Mouse (Mus musculus): ENCODE data around the gene S1pr4. TPM values are rescaled to one million over a fixed set of nuclear protein-coding genes. Genes with fewer than 3 reads are reported as not detected.
A peak's percentile ranks its signal among the peaks of the same experiment; 100 is the strongest.

The S1pr4 gene
- polyA plus RNA-seq, 1 experiment from 2014 or later = 3.6 TPM

DNA sequence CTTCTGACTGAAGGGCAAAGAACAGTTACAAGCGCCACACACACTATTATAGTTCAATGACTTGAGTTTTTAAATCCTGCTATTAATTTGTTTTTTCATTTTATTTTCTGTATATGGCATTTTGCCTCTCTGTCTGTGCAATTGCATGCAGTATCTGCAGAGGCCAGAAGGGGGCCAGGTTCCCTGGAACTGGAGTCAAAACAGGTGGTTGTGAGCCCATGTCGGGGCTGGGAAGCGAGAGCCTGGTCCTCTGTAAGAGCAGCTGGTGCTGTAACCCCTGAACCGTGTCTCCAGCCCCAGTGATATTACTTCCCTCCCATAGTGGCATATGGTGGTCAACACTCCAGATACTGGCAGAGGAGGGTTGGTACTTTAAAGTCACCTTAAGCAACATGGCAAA, 18.6 kb upstream of the S1pr4 start:
- H3K36me3 ChIP-seq = no peaks in the 10 kb centered on the region
- no peaks in the 10 kb centered on the region for H3K4me1 ChIP-seq
- no peak overlapping the region for H3K4me3 ChIP-seq
- H3K4me2 ChIP-seq = no peak overlapping the region
- H3K9ac ChIP-seq = no peak overlapping the region
- no peak for ATAC-seq (ENCODE audit: borderline replicate concordance, extremely low read depth, low FRiP score, low TSS enrichment)
- no peaks in the 10 kb centered on the region for H3K9me3 ChIP-seq
- no peaks in the 10 kb centered on the region for H3K27me3 ChIP-seq
- H3K27ac ChIP-seq = no peak overlapping the region
- 15% methylated on average over 4 of the region's 4 CpGs for WGBS

- no peaks in the 10 kb centered on the region for H3K4me1 ChIP-seq
- no peaks in the 10 kb centered on the region for H3K36me3 ChIP-seq
- H3K9me3 ChIP-seq = no peaks in the 10 kb centered on the region
- no peak overlapping the region for H3K4me2 ChIP-seq
- no peak overlapping the region for H3K27ac ChIP-seq
- no peak overlapping the region for H3K4me3 ChIP-seq
- 81% methylated on average over 8 of the region's 8 CpGs for WGBS
- H3K9ac ChIP-seq = no peak overlapping the region
- no peaks in the 10 kb centered on the region for H3K27me3 ChIP-seq
- no peak for ATAC-seq (ENCODE audit: borderline replicate concordance, extremely low read depth, low FRiP score, low TSS enrichment)
Measured at GRCm38 (mm10) chr10:81517227-81517626, 17.3 kb upstream of the S1pr4 start.

GRCm38 (mm10) chr10:81513798-81514197, 13.9 kb upstream of the S1pr4 start:
- 75% methylated on average over 5 of the region's 5 CpGs for WGBS
- ATAC-seq (ENCODE audit: borderline replicate concordance, extremely low read depth, low FRiP score, low TSS enrichment) = no peak
- Histone ChIP-seq H3K9me3 (no peaks in the 10 kb centered on the region), H3K4me2 (no peak overlapping the region), H3K4me1 (no peaks in the 10 kb centered on the region), H3K27ac (no peak overlapping the region), H3K4me3 (no peak overlapping the region), H3K9ac (no peak overlapping the region), H3K36me3 (no peaks in the 10 kb centered on the region), H3K27me3 (0 out of 2 replicates have a peak, but pooled peaks cover 11% of the 10 kb centered on the region)

GRCm38 (mm10) chr10:81510246-81510810, 10.4 kb upstream of the S1pr4 start:
- H3K36me3 ChIP-seq = no peaks in the 10 kb centered on the region
- H3K9me3 ChIP-seq = no peaks in the 10 kb centered on the region
- no peak for ATAC-seq (ENCODE audit: borderline replicate concordance, extremely low read depth, low FRiP score, low TSS enrichment)
- H3K4me2 ChIP-seq = no peak overlapping the region
- H3K27ac ChIP-seq = no peak overlapping the region
- no peak overlapping the region for H3K9ac ChIP-seq
- WGBS = 66% methylated on average over 14 of the region's 14 CpGs
- no peaks in the 10 kb centered on the region for H3K4me1 ChIP-seq
- H3K27me3 ChIP-seq = 0 out of 2 replicates have a peak, but pooled peaks cover 11% of the 10 kb centered on the region
- no peak overlapping the region for H3K4me3 ChIP-seq

GRCm38 (mm10) chr10:81507691-81508489, 8.0 kb upstream of the S1pr4 start:
- peaks cover under 1% of the 10 kb centered on the region for H3K4me1 ChIP-seq
- ATAC-seq (ENCODE audit: borderline replicate concordance, extremely low read depth, low FRiP score, low TSS enrichment) = no peak
- H3K4me2 ChIP-seq = no peak overlapping the region
- no peak overlapping the region for H3K9ac ChIP-seq
- WGBS = 61% methylated on average over 13 of the region's 13 CpGs
- no peak overlapping the region for H3K4me3 ChIP-seq
- no peak overlapping the region for H3K27ac ChIP-seq
- no peaks in the 10 kb centered on the region for H3K9me3 ChIP-seq
- no peaks in the 10 kb centered on the region for H3K36me3 ChIP-seq
- H3K27me3 ChIP-seq = 0 out of 2 replicates have a peak, but pooled peaks cover 11% of the 10 kb centered on the region

DNA sequence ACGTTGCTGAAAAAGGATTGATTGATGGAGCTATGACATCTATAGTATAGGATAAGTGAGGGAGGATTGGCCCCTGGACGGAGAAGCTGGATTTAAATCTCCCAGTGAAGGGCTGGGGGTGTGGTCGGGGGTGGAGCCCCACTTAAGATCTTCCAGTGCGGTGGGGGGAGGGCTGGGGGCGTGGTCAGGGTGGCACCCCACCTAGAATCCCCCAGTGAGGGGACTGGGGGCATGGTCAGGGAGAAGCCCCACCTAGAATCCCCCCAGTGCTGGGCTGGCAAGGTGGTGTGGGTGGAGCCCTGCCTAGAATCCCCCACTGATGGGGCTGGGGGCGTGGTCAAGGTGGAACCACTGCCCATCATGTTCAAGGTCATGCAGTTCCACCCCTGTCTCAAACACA, 7.2 kb upstream of the S1pr4 start:
- no peak for ATAC-seq (ENCODE audit: borderline replicate concordance, extremely low read depth, low FRiP score, low TSS enrichment)
- Histone ChIP-seq H3K27me3 (0 out of 2 replicates have a peak, but pooled peaks cover 11% of the 10 kb centered on the region), H3K9ac (no peak overlapping the region), H3K36me3 (no peaks in the 10 kb centered on the region), H3K4me3 (no peak overlapping the region), H3K4me1 (peaks cover 3% of the 10 kb centered on the region), H3K27ac (no peak overlapping the region), H3K4me2 (no peak overlapping the region), H3K9me3 (no peaks in the 10 kb centered on the region)
- WGBS = 22% methylated on average over 6 of the region's 6 CpGs

GRCm38 (mm10) chr10:81505016-81505664, 5.2 kb upstream of the S1pr4 start:
- 58% methylated on average over 15 of the region's 15 CpGs for WGBS
- Histone ChIP-seq H3K9me3 (no peaks in the 10 kb centered on the region), H3K9ac (no peak overlapping the region), H3K36me3 (no peaks in the 10 kb centered on the region), H3K4me2 (no peak overlapping the region), H3K27me3 (no peaks in the 10 kb centered on the region), H3K4me3 (no peak overlapping the region), H3K27ac (no peak overlapping the region), H3K4me1 (peaks cover 3% of the 10 kb centered on the region)
- ATAC-seq (ENCODE audit: borderline replicate concordance, extremely low read depth, low FRiP score, low TSS enrichment) = no peak

GRCm38 (mm10) chr10:81502658-81503057, 2.7 kb upstream of the S1pr4 start:
- no peak for ATAC-seq (ENCODE audit: borderline replicate concordance, extremely low read depth, low FRiP score, low TSS enrichment)
- peaks cover 8% of the 10 kb centered on the region for H3K4me1 ChIP-seq

GRCm38 (mm10) chr10:81501863-81502262, 1.9 kb upstream of the S1pr4 start:
- H3K36me3 ChIP-seq = no peaks in the 10 kb centered on the region
- H3K4me2 ChIP-seq = no peak overlapping the region
- no peaks in the 10 kb centered on the region for H3K27me3 ChIP-seq
- WGBS = 77% methylated on average over 5 of the region's 5 CpGs
- no peak overlapping the region for H3K27ac ChIP-seq
- ATAC-seq (ENCODE audit: borderline replicate concordance, extremely low read depth, low FRiP score, low TSS enrichment) = no peak
- H3K9ac ChIP-seq = no peak overlapping the region
- no peak overlapping the region for H3K4me3 ChIP-seq
- H3K4me1 ChIP-seq = peaks cover 14% of the 10 kb centered on the region
- no peaks in the 10 kb centered on the region for H3K9me3 ChIP-seq

More at GRCm38 (mm10) chr10:81502658-81503057, 2.7 kb upstream of the S1pr4 start:
- H3K9me3 ChIP-seq = no peaks in the 10 kb centered on the region
- H3K36me3 ChIP-seq = no peaks in the 10 kb centered on the region
- H3K4me3 ChIP-seq = peak overlapping the region; percentile 28
- H3K27ac ChIP-seq = no peak overlapping the region
- H3K9ac ChIP-seq = peak overlapping the region; percentile 25; the same call in 1 of the 2 replicates
- WGBS = 6% methylated on average over 27 of the region's 36 CpGs
- no peaks in the 10 kb centered on the region for H3K27me3 ChIP-seq
- H3K4me2 ChIP-seq = peak overlapping the region; percentile 65

DNA sequence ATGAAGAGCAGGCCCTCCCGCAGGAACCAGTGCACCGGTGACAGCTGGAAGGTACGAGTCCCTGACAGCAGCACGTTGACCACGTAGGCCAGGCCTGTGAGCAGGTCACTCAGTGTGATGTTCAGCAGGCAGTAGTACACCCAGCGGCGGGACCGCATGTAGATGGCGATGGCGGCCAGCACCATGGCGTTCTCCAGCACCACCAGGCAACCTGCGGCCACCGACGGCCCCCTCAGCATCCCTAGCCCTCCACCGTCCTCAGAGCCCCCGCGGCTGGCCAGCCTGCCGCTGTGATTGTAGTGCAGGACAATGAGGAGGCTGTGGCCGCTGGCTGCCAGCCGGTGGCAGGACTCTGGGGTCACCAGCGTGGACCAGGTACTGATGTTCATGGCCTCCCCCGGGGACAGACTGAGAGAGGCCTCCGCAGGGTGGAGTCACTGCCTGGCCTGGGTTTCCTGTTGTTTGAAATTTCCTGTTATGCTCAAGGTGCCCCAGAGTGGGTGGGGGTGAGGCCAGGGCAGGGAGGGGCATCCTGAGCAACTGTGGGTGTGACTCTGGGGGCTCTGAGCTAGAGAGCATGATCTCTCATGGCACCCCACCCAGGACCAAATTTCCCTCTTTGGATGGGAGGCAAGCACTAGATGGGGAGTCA, 556 bp downstream of the S1pr4 start:
- Histone ChIP-seq H3K9me3 (no peaks in the 10 kb centered on the region), H3K27me3 (no peaks in the 10 kb centered on the region), H3K9ac (no peak overlapping the region), H3K4me1 (peaks cover 27% of the 10 kb centered on the region), H3K4me2 (peak overlapping the region; percentile 33), H3K36me3 (no peaks in the 10 kb centered on the region), H3K27ac (no peak overlapping the region; the same call in 1 of the 2 replicates), H3K4me3 (peak overlapping the region; percentile 12; the same call in 1 of the 2 replicates)
- WGBS = 72% methylated on average over 23 of the region's 23 CpGs
- ATAC-seq (ENCODE audit: borderline replicate concordance, extremely low read depth, low FRiP score, low TSS enrichment) = no peak

DNA sequence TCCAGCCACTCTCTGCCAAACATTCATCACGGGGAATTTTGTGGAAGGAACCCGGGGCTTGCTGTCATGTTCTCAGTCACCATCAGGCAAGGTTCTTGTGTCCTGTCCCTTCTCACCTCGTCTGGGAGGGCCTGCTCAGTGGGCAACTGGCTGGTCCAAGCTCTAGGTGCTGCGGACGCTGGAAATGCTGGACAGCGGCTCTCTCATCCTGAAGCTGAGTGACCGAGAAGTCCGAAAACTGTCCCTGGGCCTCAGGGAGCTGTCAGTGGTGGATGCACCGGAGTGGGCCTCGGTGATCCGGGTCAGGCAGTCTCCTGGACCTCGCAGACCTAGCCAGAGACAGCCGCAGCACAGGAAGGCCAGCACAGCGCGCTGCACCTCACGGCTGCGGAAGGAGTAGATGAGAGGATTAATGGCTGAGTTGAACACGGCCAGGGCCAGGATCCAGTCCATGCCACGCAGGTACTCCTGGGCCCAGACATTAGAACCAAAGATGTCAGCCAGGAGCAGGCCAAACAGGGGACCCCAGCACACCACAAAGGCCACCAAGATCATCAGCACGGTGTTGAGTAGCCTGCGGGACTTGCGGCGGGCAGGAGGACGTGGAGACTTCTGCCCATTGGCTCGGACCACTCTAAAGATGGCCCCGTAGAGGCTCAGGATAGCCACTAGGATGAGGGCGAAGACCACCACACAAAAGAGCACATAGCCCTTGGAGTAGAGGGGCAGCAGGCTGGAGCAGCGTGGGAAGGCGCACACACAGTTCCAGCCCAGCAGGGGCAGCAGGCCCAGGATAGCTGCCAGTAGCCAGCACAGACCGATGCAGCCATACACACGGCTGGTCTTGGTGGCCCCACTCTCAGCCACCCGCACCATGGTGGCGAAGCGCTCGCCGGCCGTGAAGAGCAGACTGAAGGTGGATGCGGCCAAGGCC, 1.3 kb downstream of the S1pr4 start:
- H3K9ac ChIP-seq = no peak overlapping the region
- no peak overlapping the region for H3K27ac ChIP-seq
- H3K4me2 ChIP-seq = peak overlapping the region; percentile 92
- ATAC-seq (ENCODE audit: borderline replicate concordance, extremely low read depth, low FRiP score, low TSS enrichment) = no peak
- H3K4me1 ChIP-seq = peaks cover 29% of the 10 kb centered on the region
- H3K4me3 ChIP-seq = peak overlapping the region; percentile 12; the same call in 1 of the 2 replicates
- H3K27me3 ChIP-seq = no peaks in the 10 kb centered on the region
- H3K36me3 ChIP-seq = peaks cover under 1% of the 10 kb centered on the region; the same call in 1 of the 2 replicates
- no peaks in the 10 kb centered on the region for H3K9me3 ChIP-seq
- 80% methylated on average over 38 of the region's 38 CpGs for WGBS

Data from lung, embryonic 15.5 days (tissue).